Mouse (Mus musculus): ENCODE data around the gene Gm11595. TPM values are rescaled to one million over a fixed set of nuclear protein-coding genes. Genes with fewer than 3 reads are reported as not detected.

Gm11595 gene
- total RNA-seq (2023; ENCODE audit: inconsistent age): not detected in 4 replicates

DNA sequence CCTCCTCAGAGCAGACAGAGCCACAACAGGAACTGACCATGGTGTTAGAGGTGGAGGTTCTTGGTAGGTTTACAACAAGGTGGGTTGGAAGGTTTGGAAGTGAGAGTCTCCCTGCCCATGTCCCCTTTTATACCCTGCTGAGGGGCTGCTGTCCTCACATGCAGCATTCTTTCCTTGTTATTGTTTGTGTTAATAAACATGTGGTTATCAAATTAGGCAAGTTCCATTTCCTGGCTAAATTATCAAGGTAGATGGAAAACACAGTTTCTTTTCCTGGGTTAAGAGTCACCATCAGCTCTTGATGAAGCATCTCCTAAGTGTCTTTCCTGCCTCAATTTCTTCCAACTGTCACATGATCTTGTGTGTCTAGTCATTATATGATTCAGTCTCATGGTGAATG is at the start of gene Gm11595:
Gm11595 (minus strand) TSS at position 101 of the 400 bp plus-strand sequence.

GRCm38 (mm10) chr11:99815566-99815965 is 42.9 kb upstream of the Gm11595 start, which contains the start of gene Gm11564:
Gene Gm11564, minus strand, starts transcription at chr11:99815666.

DNA sequence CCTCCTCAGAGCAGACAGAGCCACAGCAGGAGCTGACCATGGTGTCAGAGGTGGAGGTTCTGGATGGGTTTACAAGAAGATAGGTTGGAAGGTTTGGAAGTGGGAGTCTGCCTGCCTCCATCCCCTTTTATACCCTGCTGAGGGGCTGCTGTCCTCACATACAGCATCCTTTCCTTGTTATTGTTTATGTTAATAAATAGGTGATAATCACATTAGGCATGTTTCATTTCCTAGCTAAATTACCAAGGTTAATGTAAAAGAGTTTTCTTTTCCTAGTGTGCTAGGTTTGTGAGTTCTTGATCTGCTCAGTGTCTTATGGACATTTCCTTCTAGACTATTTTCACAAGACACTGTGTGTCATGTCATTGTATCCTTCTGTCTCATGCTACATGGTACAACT is 37.1 kb upstream of the Gm11595 start, which contains the start of gene Krtap4-13:
Krtap4-13 (minus strand) TSS at position 101 of the 400 bp plus-strand sequence.

GRCm38 (mm10) chr11:99804346-99804745 is 31.6 kb upstream of the Gm11595 start, which contains the start of gene Gm11554:
Gene Gm11554, minus strand, starts transcription at chr11:99804446.

DNA sequence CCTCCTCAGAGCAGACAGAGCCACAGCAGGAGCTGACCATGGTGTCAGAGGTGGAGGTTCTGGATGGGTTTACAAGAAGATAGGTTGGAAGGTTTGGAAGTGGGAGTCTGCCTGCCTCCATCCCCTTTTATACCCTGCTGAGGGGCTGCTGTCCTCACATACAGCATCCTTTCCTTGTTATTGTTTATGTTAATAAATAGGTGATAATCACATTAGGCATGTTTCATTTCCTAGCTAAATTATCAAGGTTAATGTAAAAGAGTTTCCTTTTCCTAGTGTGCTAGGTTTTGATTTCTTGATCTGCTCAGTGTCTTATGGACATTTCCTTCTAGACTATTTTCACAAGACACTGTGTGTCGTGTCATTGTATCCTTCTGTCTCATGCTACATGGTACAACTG is 26.1 kb upstream of the Gm11595 start, which contains the start of gene Gm11569:
Gm11569 (minus strand) TSS at position 101 of the 400 bp plus-strand sequence.

DNA sequence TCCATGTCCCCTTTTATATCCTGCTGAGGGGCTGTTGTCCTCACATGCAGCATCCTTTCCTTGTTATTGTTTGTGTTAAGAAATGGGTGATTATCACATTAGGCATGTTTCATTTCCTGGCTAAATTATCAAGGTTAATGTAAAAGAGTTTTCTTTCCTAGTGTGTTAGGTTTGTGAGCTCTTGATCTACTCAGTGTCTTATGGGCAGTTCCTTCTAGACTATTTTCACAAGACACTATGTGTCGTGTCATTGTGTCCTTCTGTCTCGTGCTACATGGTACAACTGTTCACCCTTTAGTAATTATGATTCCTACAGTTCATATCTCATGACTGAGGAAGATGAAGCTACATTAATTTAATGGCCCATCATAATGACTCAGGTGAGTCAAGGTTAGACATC is 20.7 kb upstream of the Gm11595 start, which contains the start of gene Gm11596:
Gm11596 (minus strand) TSS at position 101 of the 400 bp plus-strand sequence.

DNA sequence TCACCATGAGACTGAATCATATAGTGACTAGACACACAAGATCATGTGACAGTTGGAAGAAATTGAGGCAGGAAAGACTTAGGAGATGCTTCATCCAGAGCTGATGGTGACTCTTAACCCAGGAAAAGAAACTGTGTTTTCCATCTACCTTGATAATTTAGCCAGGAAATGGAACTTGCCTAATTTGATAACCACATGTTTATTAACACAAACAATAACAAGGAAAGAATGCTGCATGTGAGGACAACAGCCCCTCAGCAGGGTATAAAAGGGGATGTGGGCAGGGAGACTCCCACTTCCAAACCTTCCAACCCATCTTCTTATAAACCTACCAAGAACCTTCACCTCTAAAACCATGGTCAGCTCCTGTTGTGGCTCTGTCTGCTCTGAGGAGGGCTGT is 12.2 kb upstream of the Gm11595 start, which contains the start of gene Krtap4-9:
Krtap4-9 (plus strand) TSS at position 301 of the 400 bp plus-strand sequence.

GRCm38 (mm10) chr11:99780604-99781003 is 7.9 kb upstream of the Gm11595 start, which contains the start of gene Krtap4-8:
Gene Krtap4-8, minus strand, starts transcription at chr11:99780704.

GRCm38 (mm10) chr11:99734190-99734589 is 38.5 kb downstream of the Gm11595 start, which contains the start of gene Gm14180:
Gene Gm14180, minus strand, starts transcription at chr11:99734290.

Other genes starting within 250 kb of the Gm11595 start
- gene Krt40, start 229.8 kb downstream of the Gm11595 start, total RNA-seq (2023; ENCODE audit: inconsistent age): not detected in 4 replicates
- not detected in 4 replicates for gene Krtap3-3, start 222.0 kb downstream of the Gm11595 start, total RNA-seq (2023; ENCODE audit: inconsistent age)
- not detected in 4 replicates for gene Krtap3-2, start 216.1 kb downstream of the Gm11595 start, total RNA-seq (2023; ENCODE audit: inconsistent age)
- not detected in 4 replicates for gene Gm11939, start 213.4 kb downstream of the Gm11595 start, total RNA-seq (2023; ENCODE audit: inconsistent age)
- gene Krtap3-1, start 206.3 kb downstream of the Gm11595 start, total RNA-seq (2023; ENCODE audit: inconsistent age): not detected in 4 replicates
- not detected in 4 replicates for gene Krtap1-5, start 191.9 kb downstream of the Gm11595 start, total RNA-seq (2023; ENCODE audit: inconsistent age)
- gene Krtap1-4, start 189.3 kb downstream of the Gm11595 start, total RNA-seq (2023; ENCODE audit: inconsistent age): not detected in 4 replicates
- not detected in 4 replicates for gene Krtap1-3, start 181.6 kb downstream of the Gm11595 start, total RNA-seq (2023; ENCODE audit: inconsistent age)
- not detected in 4 replicates for gene Krtap9-3, start 174.8 kb downstream of the Gm11595 start, total RNA-seq (2023; ENCODE audit: inconsistent age)
- gene Gm11938, start 169.6 kb downstream of the Gm11595 start, total RNA-seq (2023; ENCODE audit: inconsistent age): not detected in 4 replicates
- gene Gm11937, start 162.7 kb downstream of the Gm11595 start, total RNA-seq (2023; ENCODE audit: inconsistent age): not detected in 4 replicates
- gene Krtap2-4, start 158.1 kb downstream of the Gm11595 start, total RNA-seq (2023; ENCODE audit: inconsistent age): not detected in 4 replicates
- gene Gm11562, start 152.5 kb downstream of the Gm11595 start, total RNA-seq (2023; ENCODE audit: inconsistent age): not detected in 4 replicates
- gene Krtap4-1, start 144.7 kb downstream of the Gm11595 start, total RNA-seq (2023; ENCODE audit: inconsistent age): not detected in 4 replicates
- gene Krtap4-2, start 137.8 kb downstream of the Gm11595 start, total RNA-seq (2023; ENCODE audit: inconsistent age): not detected in 4 replicates
- gene Krtap4-7, start 128.8 kb downstream of the Gm11595 start, total RNA-seq (2023; ENCODE audit: inconsistent age): not detected in 4 replicates
- gene Gm11555, start 122.7 kb downstream of the Gm11595 start, total RNA-seq (2023; ENCODE audit: inconsistent age): not detected in 4 replicates
- gene Gm11563, start 114.0 kb downstream of the Gm11595 start, total RNA-seq (2023; ENCODE audit: inconsistent age): not detected in 4 replicates
- not detected in 4 replicates for gene Krtap4-6, start 107.0 kb downstream of the Gm11595 start, total RNA-seq (2023; ENCODE audit: inconsistent age)
- not detected in 4 replicates for gene Gm14190, start 82.2 kb downstream of the Gm11595 start, total RNA-seq (2023; ENCODE audit: inconsistent age)
- not detected in 4 replicates for gene Gm14180, start 38.6 kb downstream of the Gm11595 start, total RNA-seq (2023; ENCODE audit: inconsistent age)
- not detected in 4 replicates for gene Krtap4-8, start 7.8 kb upstream of the Gm11595 start, total RNA-seq (2023; ENCODE audit: inconsistent age)
- gene Krtap4-9, start 12.3 kb upstream of the Gm11595 start, total RNA-seq (2023; ENCODE audit: inconsistent age): not detected in 4 replicates
- not detected in 4 replicates for gene Gm11596, start 20.6 kb upstream of the Gm11595 start, total RNA-seq (2023; ENCODE audit: inconsistent age)
- gene Gm11569, start 26.0 kb upstream of the Gm11595 start, total RNA-seq (2023; ENCODE audit: inconsistent age): not detected in 4 replicates
- not detected in 4 replicates for gene Gm11554, start 31.5 kb upstream of the Gm11595 start, total RNA-seq (2023; ENCODE audit: inconsistent age)
- not detected in 4 replicates for gene Krtap4-13, start 37.0 kb upstream of the Gm11595 start, total RNA-seq (2023; ENCODE audit: inconsistent age)
- gene Gm11564, start 42.8 kb upstream of the Gm11595 start, total RNA-seq (2023; ENCODE audit: inconsistent age): not detected in 4 replicates
- not detected in 4 replicates for gene 2300003K06Rik, start 65.2 kb upstream of the Gm11595 start, total RNA-seq (2023; ENCODE audit: inconsistent age)
- gene Krtap4-16, start 78.7 kb upstream of the Gm11595 start, total RNA-seq (2023; ENCODE audit: inconsistent age): not detected in 4 replicates
- not detected in 4 replicates for gene Gm11568, start 85.0 kb upstream of the Gm11595 start, total RNA-seq (2023; ENCODE audit: inconsistent age)
- gene Gm11559, start 91.6 kb upstream of the Gm11595 start, total RNA-seq (2023; ENCODE audit: inconsistent age): not detected in 4 replicates
- not detected in 4 replicates for gene Krtap9-1, start 100.5 kb upstream of the Gm11595 start, total RNA-seq (2023; ENCODE audit: inconsistent age)
- not detected in 4 replicates for gene Gm11567, start 106.3 kb upstream of the Gm11595 start, total RNA-seq (2023; ENCODE audit: inconsistent age)
- not detected in 4 replicates for gene Krtap31-1, start 135.0 kb upstream of the Gm11595 start, total RNA-seq (2023; ENCODE audit: inconsistent age)
- not detected in 4 replicates for gene Gm11565, start 141.8 kb upstream of the Gm11595 start, total RNA-seq (2023; ENCODE audit: inconsistent age)
- gene Krtap31-2, start 163.4 kb upstream of the Gm11595 start, total RNA-seq (2023; ENCODE audit: inconsistent age): not detected in 4 replicates
- not detected in 4 replicates for gene Krtap9-5, start 175.6 kb upstream of the Gm11595 start, total RNA-seq (2023; ENCODE audit: inconsistent age)
- gene Krtap29-1, start 206.1 kb upstream of the Gm11595 start, total RNA-seq (2023; ENCODE audit: inconsistent age): not detected in 4 replicates
- gene Krtap16-1, start 213.7 kb upstream of the Gm11595 start, total RNA-seq (2023; ENCODE audit: inconsistent age): not detected in 4 replicates
- not detected in 4 replicates for gene Krtap17-1, start 221.1 kb upstream of the Gm11595 start, total RNA-seq (2023; ENCODE audit: inconsistent age)
- not detected in 4 replicates for gene Krt33a, start 243.3 kb upstream of the Gm11595 start, total RNA-seq (2023; ENCODE audit: inconsistent age)